Mouse (Mus musculus) spleen, adult 2 months (tissue): Measurements from ENCODE around the gene B4galt3.

ENCODE experiments used
- CTCF ChIP-seq: fragments of 200-500 bp; IDR thresholded peaks from 2 replicates; pipeline ENCODE4 v1.5.1; 2011; ENCODE audit warnings: mild to moderate bottlenecking, inconsistent platforms; ENCODE audit not compliant: insufficient read depth, insufficient read length, insufficient replicate concordance; ENCODE audit errors: extremely low read depth
- POLR2A ChIP-seq: fragments of 200-500 bp; IDR thresholded peaks from 2 replicates; pipeline ENCODE4 v1.6.1; 2011; ENCODE audit warnings: low read depth, low read length, inconsistent platforms

DNA sequence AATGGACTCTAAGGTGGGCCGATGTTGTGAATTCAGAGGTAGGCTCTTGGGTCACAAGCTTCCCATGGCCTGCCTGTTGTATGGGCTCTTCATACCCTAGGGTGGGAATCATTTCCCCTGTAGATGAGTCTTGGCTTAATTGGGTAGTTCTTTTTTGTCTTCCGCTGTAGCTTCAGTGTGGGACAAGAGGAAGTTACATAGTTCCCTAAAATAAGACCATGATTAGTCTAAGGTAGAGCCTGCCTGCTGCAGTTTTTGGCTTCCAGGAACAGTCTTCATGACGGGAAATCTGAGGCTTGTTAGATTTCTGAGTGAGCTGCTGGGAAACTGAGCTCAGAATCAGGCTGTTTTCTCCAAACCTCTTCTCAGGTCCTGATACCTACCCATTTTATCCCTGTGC is 2.0 kb downstream of the B4galt3 start:
- TF ChIP-seq POLR2A: no peak
- no peak for TF ChIP-seq CTCF
